Mouse (Mus musculus) cerebellum, adult 2 months (tissue): Measurements from ENCODE around the gene Znfx1. TPM values are rescaled to one million over a fixed set of nuclear protein-coding genes. Genes with fewer than 3 reads are reported as not detected.

ENCODE experiments used
- DNase-seq, 2 experiments: peaks; one replicate each; pipeline ENCODE4 v3.0.0; 2021
- H3K27ac ChIP-seq: fragments of 200-500 bp; 2 replicates; pipeline ENCODE4 v1.5.1; 2012; ENCODE audit warnings: low read length, control low read depth, inconsistent platforms; ENCODE audit not compliant: insufficient read depth
- H3K27me3 ChIP-seq: fragments of 200-500 bp; 2 replicates; pipeline ENCODE4 v1.6.1; 2012; ENCODE audit warnings: inconsistent platforms, mild to moderate bottlenecking, low read length, moderate library complexity; ENCODE audit not compliant: control insufficient read depth, insufficient read depth
- H3K4me1 ChIP-seq: fragments of 200-500 bp; 2 replicates; pipeline ENCODE4 v1.6.1; 2011; ENCODE audit warnings: low read length; ENCODE audit not compliant: control insufficient read depth, insufficient read depth
- H3K4me3 ChIP-seq: fragments of 200-500 bp; replicated peaks from 2 replicates; pipeline ENCODE3; 2011; ENCODE audit warnings: mild to moderate bottlenecking, low read depth, low read length, control low read depth; ENCODE audit not compliant: insufficient read depth
- CTCF ChIP-seq: fragments of 200-500 bp; IDR thresholded peaks from 2 replicates; pipeline ENCODE4 v1.5.1; 2011; ENCODE audit warnings: low read depth, mild to moderate bottlenecking, control low read depth, low read length, moderate library complexity, borderline replicate concordance; ENCODE audit not compliant: insufficient read depth
- POLR2A ChIP-seq: fragments of 200-500 bp; IDR thresholded peaks from 2 replicates; pipeline ENCODE4 v1.6.1; 2011; ENCODE audit warnings: low read length, control low read depth, borderline replicate concordance; ENCODE audit not compliant: insufficient read depth
- WGBS: fragments of 180-500 bp; shearing (Covaris S2); methylation state at CpG from one replicate; pipeline ENCODE4 v1.1.7; 2018; 5-methylcytosine and 5-hydroxymethylcytosine counted together
- polyA plus RNA-seq: library from polyadenylated mRNA; depleted of rRNA; stranded (reverse); fragments of >200 nt; gene quantifications from 2 replicates; pipeline ENCODE4 v1.2.3, GENCODE M21; 2012

Gene Znfx1
- polyA plus RNA-seq, 1 experiment: 25.9 TPM

GRCm38 (mm10) chr2:167078486-167078885, 15.7 kb upstream of the Znfx1 start:
- WGBS: 52% methylated on average over 7 of the region's 7 CpGs
- H3K4me1 ChIP-seq: peaks cover 29% of the 10 kb centered on the region
- no peaks in the 10 kb centered on the region for H3K27me3 ChIP-seq
- DNase-seq: no peak
- TF ChIP-seq POLR2A (no peak), CTCF (no peak)
- H3K27ac ChIP-seq: peak overlapping the region; percentile 92
- no peak overlapping the region for H3K4me3 ChIP-seq

- peaks cover 29% of the 10 kb centered on the region for H3K4me1 ChIP-seq
- no peak overlapping the region for H3K27ac ChIP-seq
- 93% methylated on average over 11 of the region's 11 CpGs for WGBS
- H3K4me3 ChIP-seq: no peak overlapping the region
- H3K27me3 ChIP-seq: no peaks in the 10 kb centered on the region
- no peak for DNase-seq
- TF ChIP-seq CTCF (no peak), POLR2A (no peak)
Measured at GRCm38 (mm10) chr2:167077199-167077962, 14.6 kb upstream of the Znfx1 start.

- Histone ChIP-seq H3K4me1 (peaks cover 31% of the 10 kb centered on the region), H3K27me3 (no peaks in the 10 kb centered on the region), H3K4me3 (no peak overlapping the region), H3K27ac (no peak overlapping the region)
- DNase-seq: no peak
- TF ChIP-seq CTCF (no peak), POLR2A (no peak)
- 94% methylated on average over 2 of the region's 2 CpGs for WGBS
Measured at GRCm38 (mm10) chr2:167076759-167077158, 13.9 kb upstream of the Znfx1 start.

GRCm38 (mm10) chr2:167076352-167076751, 13.5 kb upstream of the Znfx1 start:
- no peak for DNase-seq

GRCm38 (mm10) chr2:167074587-167074986, 11.8 kb upstream of the Znfx1 start:
- no peak for DNase-seq
- TF ChIP-seq CTCF (no peak), POLR2A (no peak)
- H3K4me3 ChIP-seq: no peak overlapping the region
- H3K27me3 ChIP-seq: no peaks in the 10 kb centered on the region
- no peak overlapping the region for H3K27ac ChIP-seq
- WGBS: 98% methylated on average over 5 of the region's 5 CpGs
- H3K4me1 ChIP-seq: peaks cover 32% of the 10 kb centered on the region

More at GRCm38 (mm10) chr2:167076352-167076751, 13.5 kb upstream of the Znfx1 start:
- H3K27ac ChIP-seq: no peak overlapping the region
- H3K4me1 ChIP-seq: peaks cover 31% of the 10 kb centered on the region
- 97% methylated on average over 4 of the region's 4 CpGs for WGBS
- H3K27me3 ChIP-seq: no peaks in the 10 kb centered on the region
- TF ChIP-seq POLR2A: no peak
- no peak for TF ChIP-seq CTCF
- H3K4me3 ChIP-seq: no peak overlapping the region

GRCm38 (mm10) chr2:167071641-167072601, 9.1 kb upstream of the Znfx1 start:
- DNase-seq: peak; percentile 86 to 90
- Histone ChIP-seq H3K4me1 (peaks cover 18% of the 10 kb centered on the region), H3K4me3 (peak overlapping the region; percentile 64), H3K27me3 (no peaks in the 10 kb centered on the region), H3K27ac (no peak overlapping the region)
- 17% methylated on average over 22 of the region's 22 CpGs for WGBS
- TF ChIP-seq POLR2A (no peak), CTCF (peak; percentile 100)

- peaks cover 18% of the 10 kb centered on the region for H3K4me1 ChIP-seq
- 39% methylated on average over 12 of the region's 12 CpGs for WGBS
- no peaks in the 10 kb centered on the region for H3K27me3 ChIP-seq
- H3K4me3 ChIP-seq: peak overlapping the region; percentile 64
- no peak for DNase-seq
- TF ChIP-seq POLR2A (no peak), CTCF (no peak)
- H3K27ac ChIP-seq: no peak overlapping the region
Measured at GRCm38 (mm10) chr2:167071266-167071640, 8.4 kb upstream of the Znfx1 start.
